Mouse (Mus musculus) brain, adult 2 months (tissue): Measurements from ENCODE around the gene Gm5105.
A peak's percentile ranks its signal among the peaks of the same experiment; 100 is the strongest.

Source experiments
- DNase-seq: peaks from one replicate; pipeline ENCODE4 v3.0.0; 2011; ENCODE audit warnings: low read depth, low spot score

Gene Gm5105

DNA sequence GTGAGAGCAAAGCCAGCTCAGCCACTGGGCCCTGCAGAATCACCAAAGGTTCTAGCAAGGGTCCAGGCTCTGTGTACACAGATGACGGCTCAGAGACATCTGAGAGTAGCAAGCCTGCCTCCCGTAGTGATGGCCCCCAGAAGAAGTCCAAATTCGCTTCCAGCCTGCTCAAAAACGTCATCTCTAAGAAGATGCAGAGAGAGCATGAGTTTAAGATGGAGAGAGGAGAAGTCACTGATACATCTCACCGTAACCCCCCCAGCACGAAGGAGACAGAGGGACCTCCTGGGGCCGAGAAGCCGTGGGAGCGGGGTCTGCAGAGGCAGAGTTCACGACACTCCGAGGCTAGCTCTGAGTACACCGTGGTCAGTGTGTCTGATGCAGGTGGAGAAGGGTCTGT, at the start of gene Gm5105:
Gm5105 (minus strand) TSS at position 101 of the 400 bp plus-strand sequence.
- no peak for DNase-seq

DNA sequence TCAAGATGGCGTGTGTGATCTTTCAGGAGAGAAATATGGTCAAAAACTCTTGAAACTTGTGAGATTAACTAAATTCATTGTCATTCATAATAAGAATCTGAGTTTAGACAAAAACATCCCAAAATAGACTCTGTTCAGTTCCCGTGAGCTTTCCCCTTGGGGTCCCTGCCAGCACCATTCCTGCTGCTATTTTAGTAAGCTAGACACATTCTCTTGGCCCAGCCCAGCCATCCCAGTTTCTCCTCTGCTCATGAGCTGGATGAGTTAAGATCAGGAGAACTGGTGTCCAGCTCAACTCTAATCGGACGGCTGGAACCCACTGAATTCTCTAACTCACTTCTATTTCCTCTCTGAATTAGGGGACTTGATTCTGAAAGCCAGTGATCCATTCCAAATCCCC, 49.7 kb upstream of the Gm5105 start:
- DNase-seq = no peak

- no peak for DNase-seq
Measured at GRCm38 (mm10) chr3:138114106-138114505, 46.9 kb upstream of the Gm5105 start.

DNA sequence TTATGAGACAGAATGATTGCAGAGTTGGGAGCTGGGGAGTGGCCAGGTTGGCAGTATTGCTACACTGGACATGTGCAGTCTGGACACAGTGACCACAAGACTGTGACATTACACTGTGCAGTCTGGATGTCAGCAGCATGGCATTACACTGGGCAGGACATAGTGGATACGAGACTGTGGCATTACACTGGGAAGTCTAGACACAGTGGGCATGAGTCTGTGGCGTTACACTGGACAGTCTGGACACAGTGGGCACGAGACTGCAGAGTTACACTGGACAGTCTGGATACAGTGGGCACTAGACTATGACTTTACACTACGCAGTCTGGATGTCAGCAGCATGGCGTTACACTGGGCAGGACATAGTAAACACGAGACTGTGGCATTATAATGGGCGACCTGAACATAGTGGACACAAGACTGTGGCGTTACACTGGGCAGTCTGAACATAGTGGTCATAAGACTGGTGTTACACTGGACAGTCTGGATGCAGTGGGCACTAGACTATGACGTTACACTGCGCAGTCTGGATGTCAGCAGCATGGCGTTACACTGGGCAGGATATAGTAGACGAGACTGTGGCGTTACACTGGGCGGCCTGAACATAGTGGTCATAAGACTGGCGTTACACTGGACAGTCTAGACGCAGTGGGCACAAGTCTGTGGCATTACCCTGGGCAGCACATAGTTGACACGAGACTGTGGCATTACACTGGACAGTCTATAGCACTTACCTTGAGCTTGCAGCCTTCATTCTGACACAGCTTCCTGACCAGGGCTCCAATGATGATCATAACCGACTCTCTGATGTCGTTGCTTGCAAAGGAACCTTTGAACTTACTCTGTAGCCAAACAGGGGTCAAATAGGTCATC, 44.0 kb upstream of the Gm5105 start:
- DNase-seq = no peak

DNA sequence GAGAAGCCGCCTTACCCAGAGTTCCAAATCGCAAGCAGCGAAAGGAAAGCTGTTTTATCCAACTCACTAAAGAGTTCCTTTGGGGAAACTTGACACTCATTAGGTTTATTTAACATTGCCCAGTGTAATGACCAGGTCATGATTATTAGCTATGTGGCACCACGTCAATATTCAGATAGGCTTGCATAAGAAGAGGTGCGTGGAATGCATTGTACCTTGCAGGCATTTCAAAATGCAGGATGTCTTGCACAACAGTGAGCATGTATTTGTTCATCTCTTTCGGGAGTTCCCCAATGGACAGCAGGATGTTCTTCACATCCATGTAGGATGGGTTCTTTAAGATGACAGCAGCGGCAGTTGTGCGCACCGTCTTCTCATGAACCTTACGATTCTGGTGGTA, 39.7 kb upstream of the Gm5105 start:
- DNase-seq = no peak

- DNase-seq = no peak
Measured at GRCm38 (mm10) chr3:138105056-138105455, 37.9 kb upstream of the Gm5105 start.

DNA sequence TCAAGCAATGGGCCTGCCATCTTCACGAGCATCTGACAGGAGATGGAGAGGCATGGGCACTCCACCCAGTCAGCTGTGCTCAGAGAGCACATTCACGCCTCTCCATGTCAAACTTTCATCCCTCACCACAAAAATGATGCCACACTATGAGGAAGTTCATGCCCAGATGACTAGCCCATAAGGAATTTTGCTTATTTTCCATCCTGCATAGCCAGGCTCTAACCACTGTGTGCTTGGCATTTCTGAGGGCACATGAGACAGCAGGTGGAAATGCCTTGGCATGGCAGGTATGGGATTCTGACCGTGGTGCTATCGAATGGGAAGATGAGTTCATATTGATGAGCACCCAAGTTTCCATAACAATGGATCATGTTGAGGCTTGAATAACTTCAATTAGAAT, 36.5 kb upstream of the Gm5105 start:
- no peak for DNase-seq

DNA sequence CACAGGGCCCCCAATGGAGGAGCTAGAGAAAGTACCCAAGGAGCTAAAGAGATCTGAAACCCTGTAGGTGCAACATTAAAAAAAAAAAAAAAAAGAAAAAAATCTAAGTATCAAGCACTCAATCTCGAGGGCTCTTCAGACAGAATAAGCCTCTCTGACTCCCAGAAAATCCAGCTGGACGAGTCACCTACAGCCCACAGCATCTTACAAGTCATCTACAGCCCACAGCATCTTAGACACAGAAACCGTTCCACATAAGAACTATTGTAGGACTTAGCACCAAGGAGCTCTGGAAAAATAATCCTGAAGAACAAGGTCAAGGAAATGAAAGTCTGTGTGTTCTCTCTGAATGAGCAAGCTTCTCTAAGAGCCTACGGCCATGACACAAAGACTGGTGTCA, 34.7 kb upstream of the Gm5105 start:
- no peak for DNase-seq

DNA sequence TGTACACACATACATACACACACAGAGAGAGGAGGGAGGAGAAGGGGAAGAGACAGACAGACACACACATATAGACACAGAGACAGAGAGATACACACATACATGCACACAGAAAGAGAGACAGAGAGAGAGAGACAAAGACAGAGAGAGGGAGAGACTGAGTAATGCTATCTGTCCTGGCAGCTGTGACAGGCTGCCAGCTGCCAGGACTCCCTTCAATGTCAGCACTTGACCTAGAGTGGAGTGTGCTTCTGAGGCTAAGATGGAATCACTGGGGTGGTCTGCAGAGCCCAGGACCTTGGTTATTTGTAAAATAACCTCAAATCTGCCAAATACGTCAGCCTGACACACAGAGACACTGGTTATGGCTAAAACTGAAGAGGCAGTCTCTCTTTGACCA, 30.5 kb upstream of the Gm5105 start:
- DNase-seq = no peak

DNA sequence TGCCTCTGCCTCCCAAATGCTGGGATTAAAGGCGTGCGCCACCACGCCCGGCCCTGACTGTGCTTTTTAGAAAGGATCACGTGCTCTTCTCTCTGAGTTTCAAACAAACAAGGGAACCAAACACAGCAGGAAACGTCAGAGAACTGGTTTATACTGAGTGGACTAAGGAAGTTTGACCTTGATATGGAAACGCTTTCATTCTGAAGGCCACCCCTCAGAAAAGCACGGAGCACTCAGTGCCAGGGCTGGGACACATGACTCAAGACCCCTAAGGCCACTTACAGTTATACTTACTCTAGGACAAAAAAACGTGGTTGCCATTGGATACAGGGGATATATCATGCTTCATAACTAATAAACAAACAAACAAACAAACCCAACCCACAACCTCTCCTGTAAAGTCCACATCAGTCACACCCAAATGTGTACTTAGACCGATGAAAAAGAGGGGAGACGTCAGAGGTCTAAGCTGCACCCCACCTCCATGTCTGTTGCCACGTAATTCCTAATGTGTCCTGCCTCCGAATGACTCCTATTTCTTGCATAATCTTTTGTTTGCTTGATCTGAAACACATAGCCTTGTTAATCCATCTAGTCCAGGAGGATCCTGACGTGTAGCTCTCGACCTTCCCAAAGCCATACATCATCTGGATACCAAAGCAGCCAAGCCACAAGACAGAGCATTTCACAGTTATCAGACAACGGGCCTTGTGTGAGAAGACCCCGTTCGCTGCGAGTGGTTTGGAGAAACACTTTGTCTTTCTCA, 29.3 kb upstream of the Gm5105 start:
- DNase-seq = no peak

DNA sequence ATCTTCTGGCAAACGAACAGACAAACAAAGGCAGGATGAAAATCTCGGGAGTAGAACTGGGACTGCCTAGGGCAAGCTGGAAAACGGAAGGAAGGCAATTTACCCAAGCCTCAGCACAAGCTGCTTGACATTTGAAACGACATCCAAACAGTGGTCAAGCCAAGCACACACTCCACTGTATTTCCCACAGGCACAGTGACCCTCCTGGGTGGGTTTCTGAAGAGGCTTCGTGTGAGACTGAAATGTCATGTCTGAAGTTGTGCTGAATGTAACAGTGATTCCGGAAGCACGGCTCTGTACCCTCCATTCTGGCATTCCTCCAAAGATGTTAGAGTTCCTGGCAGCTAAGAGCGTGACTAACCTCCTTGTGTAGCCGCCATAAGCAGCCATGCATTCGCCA, 28.5 kb upstream of the Gm5105 start:
- peak; percentile 59 for DNase-seq

- peak; percentile 81 for DNase-seq
Measured at GRCm38 (mm10) chr3:138095301-138095700, 28.1 kb upstream of the Gm5105 start.

GRCm38 (mm10) chr3:138083896-138084295, 16.7 kb upstream of the Gm5105 start:
- DNase-seq = no peak

- peak; percentile 92 for DNase-seq
Measured at GRCm38 (mm10) chr3:138083073-138083637, 16.0 kb upstream of the Gm5105 start.

DNA sequence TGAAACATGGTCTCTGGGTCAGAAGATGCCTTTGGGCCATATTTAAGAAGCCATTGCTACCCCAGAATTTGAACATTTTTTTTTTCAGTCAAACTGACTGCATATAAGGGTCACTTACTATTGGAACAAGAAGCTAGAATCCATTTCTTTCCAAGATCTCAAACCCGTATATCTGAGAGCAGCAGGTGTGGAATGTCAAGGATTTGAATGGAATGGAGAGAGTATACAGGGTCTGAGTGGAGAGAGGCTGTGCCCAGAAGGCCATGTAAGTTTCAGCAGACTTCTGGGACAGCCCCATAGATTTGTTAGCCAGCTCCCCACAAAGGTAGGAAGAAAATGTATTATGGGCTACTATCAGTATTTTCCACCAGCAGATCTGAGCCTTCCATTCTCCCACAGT, 11.5 kb upstream of the Gm5105 start:
- DNase-seq = no peak

- peak; percentile 91 for DNase-seq
Measured at GRCm38 (mm10) chr3:138077476-138078340, 10.5 kb upstream of the Gm5105 start.

GRCm38 (mm10) chr3:138075209-138075608, 8.0 kb upstream of the Gm5105 start:
- no peak for DNase-seq

GRCm38 (mm10) chr3:138074214-138074613, 7.0 kb upstream of the Gm5105 start:
- no peak for DNase-seq

DNA sequence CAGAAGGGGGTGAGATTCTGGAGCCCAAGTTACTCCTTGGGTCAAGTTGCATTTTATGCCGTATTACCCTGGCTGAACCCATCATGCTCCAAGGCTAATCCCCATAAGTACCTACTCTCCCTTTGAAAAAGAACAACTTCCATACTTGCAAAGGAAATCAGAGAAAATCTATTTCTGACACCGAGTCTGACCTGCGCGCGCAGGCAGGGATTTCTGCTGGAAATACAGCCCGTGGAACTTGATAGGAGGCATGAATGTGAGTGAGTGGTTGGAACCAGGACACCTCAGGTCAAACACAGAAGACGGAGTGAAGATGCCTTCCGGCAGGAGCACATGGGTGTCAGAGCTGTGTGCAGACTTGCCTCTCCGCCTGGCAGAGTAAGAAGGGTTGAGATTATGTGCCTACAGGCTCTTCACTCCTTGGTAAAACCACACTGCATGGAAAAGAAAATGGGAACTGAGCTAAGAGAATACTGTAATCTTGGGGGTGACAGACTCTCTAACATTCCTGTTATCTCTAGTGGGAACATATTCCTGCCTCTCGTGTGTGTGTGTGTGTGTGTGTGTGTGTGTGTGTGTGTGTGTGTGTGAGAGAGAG, 4.4 kb upstream of the Gm5105 start:
- DNase-seq = no peak

DNA sequence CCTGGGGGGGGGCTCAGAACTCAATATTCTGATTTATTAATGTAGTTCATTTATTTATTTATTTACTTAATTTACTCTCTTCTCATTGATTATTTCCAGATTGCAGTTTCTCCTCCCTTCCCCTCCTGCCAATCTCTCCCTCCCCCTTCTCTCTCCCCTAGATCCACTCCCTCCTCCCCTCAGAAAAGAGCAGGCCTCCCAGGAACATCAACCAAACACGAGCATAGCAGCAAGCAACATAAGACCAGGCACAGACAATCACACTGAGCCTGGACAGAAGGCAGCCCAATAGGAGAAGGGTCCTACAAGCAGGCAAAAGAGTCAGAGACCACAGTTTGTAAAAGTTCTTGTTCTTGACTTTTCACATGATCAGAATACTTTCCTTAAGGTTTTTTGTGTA, 3.8 kb upstream of the Gm5105 start:
- no peak for DNase-seq
